Mouse (Mus musculus) urinary bladder, postnatal 4 days (tissue): ENCODE data around the gene Lmna.
A peak's percentile ranks its signal among the peaks of the same experiment; 100 is the strongest.

Source experiments
- DNase-seq, 2 experiments: peaks; one replicate each; pipeline ENCODE4 v3.0.0; 2021 to 2022; ENCODE audit warnings: low spot score in 2 of 2

The Lmna gene

GRCm38 (mm10) chr3:88509692-88510420 lies at the start of gene Lmna:
Gene Lmna, minus strand, starts transcription at chr3:88509956.
- peak; percentile 92 to 96 for DNase-seq

- no peak for DNase-seq
These were observed 46.9 kb upstream of the Lmna start for GRCm38 (mm10) chr3:88556616-88557015.

GRCm38 (mm10) chr3:88555731-88556130 lies 46.0 kb upstream of the Lmna start:
- no peak for DNase-seq

GRCm38 (mm10) chr3:88555069-88555605 lies 45.4 kb upstream of the Lmna start:
- DNase-seq = no peak

- no peak for DNase-seq
These were observed 44.3 kb upstream of the Lmna start for GRCm38 (mm10) chr3:88553880-88554586.

- peak; percentile 92 to 94 for DNase-seq
These were observed 43.7 kb upstream of the Lmna start, which contains the start of gene Ubqln4 for GRCm38 (mm10) chr3:88553525-88553879. Gene Ubqln4, plus strand, starts transcription at chr3:88553758.

- peak; percentile 96 to 97 for DNase-seq
These were observed 43.1 kb upstream of the Lmna start, which contains the start of gene Lamtor2 for GRCm38 (mm10) chr3:88552676-88553524. Gene Lamtor2, minus strand, starts transcription at chr3:88553074.

GRCm38 (mm10) chr3:88552082-88552645 lies 42.4 kb upstream of the Lmna start:
- no peak for DNase-seq

- no peak for DNase-seq
These were observed 41.8 kb upstream of the Lmna start for GRCm38 (mm10) chr3:88551586-88551985.

GRCm38 (mm10) chr3:88548180-88548917 lies 38.6 kb upstream of the Lmna start, which contains the start of gene Rab25:
Gene Rab25, minus strand, starts transcription at chr3:88548300.
- peak in 1 of 2 experiments; percentile 49 for DNase-seq

- no peak for DNase-seq
These were observed 37.1 kb upstream of the Lmna start for GRCm38 (mm10) chr3:88546674-88547418.

- DNase-seq = no peak
These were observed 35.3 kb upstream of the Lmna start for GRCm38 (mm10) chr3:88544955-88545591.

GRCm38 (mm10) chr3:88544514-88544913 lies 34.8 kb upstream of the Lmna start:
- no peak for DNase-seq

- no peak for DNase-seq
These were observed 34.1 kb upstream of the Lmna start for GRCm38 (mm10) chr3:88543651-88544410.

GRCm38 (mm10) chr3:88543174-88543573 lies 33.4 kb upstream of the Lmna start:
- DNase-seq = no peak

GRCm38 (mm10) chr3:88542486-88542885 lies 32.7 kb upstream of the Lmna start:
- no peak for DNase-seq

- DNase-seq = no peak
These were observed 32.1 kb upstream of the Lmna start for GRCm38 (mm10) chr3:88541622-88542401.

GRCm38 (mm10) chr3:88540085-88540484 lies 30.3 kb upstream of the Lmna start:
- no peak for DNase-seq
